Mouse (Mus musculus) frontal cortex, postnatal 25 days (tissue): ENCODE results near the gene Tdp1.

Experiments used
- DNase-seq, 2 experiments: peaks; one replicate each; pipeline ENCODE4 v3.0.0; 2022; ENCODE audit warnings: low spot score in 2 of 2

The Tdp1 gene

DNA sequence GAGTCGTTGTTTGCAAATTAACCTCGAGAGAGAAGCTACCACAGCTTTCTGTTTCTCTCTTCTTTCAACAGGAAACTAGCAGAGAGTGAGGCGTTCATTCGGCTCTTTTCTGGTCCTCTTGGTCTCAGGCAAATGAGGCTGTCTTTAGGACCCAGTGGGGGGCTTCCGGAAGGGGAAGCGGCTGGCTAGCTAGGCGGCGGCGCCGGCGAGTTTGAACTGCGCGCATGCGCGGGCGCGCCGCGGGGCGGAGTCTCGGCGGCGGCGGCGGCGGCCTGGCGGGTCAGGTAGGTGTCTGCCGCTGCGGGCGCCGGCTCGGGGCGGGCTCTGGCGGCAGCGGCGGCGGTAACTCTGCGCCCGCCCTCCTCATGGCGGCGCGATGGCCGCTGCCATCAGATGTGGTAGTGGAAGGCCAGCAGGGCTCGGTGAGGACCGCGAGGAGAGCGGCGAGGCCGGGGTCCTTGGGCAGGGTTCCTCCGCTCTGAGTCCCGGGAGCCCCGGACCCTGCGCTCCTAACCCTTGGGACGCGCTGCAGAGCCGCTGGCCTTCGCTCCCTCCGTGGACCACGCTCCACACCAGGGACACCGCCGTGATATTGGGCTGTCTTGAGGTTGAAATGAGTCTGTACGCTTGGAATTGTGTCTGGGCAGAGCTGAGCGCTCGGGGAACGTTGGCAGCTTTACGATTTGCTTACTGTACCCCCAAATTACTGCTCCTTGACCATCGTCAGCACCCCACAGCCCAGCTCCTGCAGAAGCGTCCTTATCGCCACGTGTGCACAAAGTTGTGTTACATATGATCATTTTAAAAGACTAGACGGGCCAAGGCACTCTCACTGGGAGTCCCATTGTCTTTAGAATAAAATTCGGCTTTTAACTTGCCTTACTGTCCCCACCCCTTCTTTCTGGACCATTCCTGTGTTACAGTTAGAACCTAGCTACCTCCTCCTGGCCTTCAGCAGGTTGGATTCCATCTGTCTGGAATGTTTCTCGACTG is at the start of gene Tdp1, which contains the start of gene Efcab11:
TSS of gene Tdp1 (plus strand) at position 249 of the 993 bp plus-strand sequence.
TSS of gene Efcab11 (minus strand) at position 171 of the 993 bp plus-strand sequence.
- DNase-seq = peak; percentile 68 to 82

GRCm38 (mm10) chr12:99836404-99837131 is 47.7 kb upstream of the Tdp1 start:
- no peak for DNase-seq

DNA sequence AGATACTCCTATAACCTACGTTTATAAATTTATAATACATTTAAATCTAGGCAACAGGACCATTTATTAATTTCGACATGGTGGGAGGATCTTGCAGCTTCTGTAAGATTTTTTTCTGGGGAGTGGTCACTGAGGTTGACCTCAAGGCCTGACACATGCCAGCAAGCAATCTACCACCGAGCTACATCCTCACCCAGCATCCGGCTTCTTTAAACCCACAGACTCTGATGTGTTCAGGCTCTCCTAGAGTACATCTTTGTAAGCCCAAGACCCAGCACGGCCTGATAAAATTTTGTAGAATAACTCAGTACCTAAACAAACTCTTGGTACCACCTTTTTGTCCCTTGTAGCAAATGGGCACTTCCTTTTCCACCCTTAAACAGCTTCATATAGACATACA is 46.8 kb upstream of the Tdp1 start:
- DNase-seq = no peak

DNA sequence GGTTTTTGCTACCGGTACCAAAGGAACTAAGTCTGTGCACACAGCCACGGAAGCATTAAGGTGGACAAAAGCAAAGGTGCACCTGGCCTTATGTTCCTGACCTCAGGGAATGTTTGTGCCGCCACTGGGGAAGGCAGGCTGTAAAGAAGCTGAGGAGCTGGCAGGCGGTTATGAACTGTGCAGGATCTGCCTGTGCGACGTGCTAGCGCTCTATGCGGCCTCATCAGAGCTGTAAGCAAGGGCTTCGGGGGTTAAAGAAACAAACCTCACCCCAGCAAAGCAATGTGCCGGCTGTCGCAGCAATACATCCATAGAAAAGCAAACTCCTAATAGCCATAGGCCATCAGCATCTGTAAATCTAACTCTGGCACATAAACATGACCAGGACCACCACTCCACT is 46.2 kb upstream of the Tdp1 start:
- no peak for DNase-seq

DNA sequence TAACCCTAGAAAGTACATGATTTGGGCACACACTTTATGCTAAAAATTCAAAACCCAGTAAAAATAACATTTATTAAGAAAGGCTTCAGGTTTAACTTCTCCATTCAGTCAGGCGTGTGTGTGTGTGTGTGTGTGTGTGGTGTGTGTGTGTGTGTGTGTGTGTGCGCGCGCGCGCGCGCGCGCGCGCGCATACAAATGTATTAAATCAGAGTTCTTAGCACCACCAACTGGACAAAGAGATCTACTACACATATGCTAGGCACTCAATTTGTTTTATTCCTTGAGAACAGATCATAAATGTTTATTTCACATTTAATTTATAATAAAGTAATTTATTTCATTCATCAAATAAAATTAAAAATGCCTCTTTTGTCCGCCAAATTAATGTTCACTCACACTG is 45.6 kb upstream of the Tdp1 start:
- no peak for DNase-seq

- no peak for DNase-seq
Observed at GRCm38 (mm10) chr12:99844951-99845350, 39.4 kb upstream of the Tdp1 start.

GRCm38 (mm10) chr12:99849996-99850395 is 34.3 kb upstream of the Tdp1 start:
- DNase-seq = no peak

DNA sequence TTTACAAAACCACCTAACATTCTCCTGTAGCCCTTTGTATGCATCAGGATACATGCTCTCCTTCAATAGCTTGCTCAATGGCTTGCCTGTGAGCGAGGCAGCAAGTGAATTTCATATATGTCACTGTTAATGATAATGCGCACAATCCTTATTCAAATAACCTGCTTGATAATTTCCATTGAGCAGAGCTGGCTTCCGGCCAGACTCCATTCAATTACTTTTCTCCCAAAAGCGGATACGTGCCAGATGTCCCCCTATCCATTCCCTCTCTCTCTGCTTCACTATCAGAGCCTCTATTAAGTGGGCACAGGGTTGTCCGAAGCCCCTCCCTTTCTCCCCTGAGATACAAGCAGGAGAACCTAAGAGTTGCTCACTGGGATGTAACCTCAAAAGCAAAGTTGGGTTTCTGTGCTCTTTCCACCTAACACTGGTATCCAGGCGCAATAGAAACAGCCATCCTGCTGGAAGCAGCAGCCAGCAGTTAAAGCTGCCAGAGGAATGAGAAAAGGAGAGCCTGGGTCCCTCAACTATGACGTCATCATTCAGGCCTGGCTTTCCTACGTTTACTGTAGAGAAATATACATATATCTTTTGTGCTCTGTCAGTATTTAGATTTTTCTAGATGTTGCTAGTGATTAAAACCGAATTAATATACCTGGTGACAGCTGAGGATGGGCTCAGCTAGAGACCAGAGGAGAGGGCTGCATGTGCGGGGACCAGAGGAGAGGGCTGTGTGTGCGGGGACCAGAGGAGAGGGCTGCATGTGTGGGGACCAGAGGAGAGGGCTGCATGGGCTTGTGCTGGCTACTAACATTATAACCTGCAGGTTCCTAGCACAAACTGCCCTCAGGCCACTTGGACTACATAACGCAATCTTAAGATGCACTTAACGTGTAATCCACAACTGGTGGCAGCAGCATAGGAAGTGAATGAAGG is 30.7 kb upstream of the Tdp1 start:
- DNase-seq = no peak

DNA sequence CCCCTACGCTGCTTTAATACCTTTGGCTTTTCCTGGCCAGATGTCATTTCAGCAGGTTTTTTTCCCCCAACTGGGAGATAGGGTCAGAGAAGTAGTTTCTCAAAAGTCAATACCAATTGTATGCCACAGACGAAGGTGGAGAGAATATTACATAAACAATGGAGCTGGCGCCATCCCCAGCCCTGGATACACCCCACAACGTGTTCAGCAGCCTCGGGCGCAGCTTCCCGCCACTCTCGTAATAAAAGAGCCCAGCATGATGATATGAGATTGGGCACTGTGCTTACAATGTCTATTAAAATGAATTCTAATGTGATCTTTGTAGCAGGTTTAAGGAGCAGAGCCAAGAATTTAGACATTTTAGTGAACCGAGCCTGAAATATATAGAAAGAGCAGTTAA is 28.3 kb upstream of the Tdp1 start:
- no peak for DNase-seq

DNA sequence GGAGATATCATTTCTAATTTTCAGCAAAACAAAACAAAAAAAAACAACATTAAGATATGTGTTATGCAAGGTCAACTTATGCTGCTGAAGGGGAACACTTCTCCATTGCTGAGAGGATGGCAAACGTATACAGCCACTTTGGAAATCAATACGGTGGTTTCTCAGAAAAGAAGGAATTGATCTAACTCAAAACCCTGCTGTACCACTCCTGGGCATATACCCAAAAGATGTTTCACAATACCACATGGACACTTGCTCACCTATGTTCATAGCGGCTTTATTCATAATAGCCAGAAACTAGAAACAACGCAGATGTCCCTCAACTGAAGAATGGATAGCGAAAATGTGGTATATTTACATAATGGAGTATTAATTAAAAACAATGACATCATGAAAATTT is 25.7 kb upstream of the Tdp1 start:
- DNase-seq = no peak

DNA sequence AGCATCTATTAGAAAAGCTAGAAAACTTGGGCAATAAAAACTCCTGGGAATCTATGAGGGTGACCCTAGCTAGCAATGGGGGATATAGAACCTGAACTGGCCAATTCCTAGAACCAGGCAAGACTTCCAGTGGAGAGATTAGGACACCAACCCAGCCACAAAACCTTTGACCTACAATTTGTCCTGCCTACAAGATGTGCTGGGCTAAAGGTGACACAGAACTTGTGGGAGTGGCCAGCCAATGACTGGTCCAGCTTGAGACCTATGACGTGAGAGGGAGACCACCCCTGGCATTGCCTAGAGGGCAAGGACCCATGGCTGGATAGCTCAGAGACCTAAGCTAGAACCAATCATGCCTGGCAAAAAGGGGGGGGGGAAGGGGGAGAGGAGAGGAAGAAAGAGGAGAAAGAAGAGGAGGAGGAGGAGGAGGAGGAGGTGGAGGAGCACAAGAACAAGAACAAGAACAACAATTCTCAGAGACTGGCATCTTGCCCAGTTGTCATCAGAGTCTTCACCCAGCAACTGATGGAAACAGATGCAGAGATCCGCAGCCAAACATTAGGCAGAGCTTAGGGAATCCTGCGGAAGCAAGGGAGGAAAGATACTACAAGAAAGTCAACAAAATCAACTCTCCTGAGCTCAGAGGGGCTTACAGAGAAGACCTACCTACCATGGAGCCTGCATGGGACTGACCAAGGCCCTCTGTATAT is 24.8 kb upstream of the Tdp1 start:
- DNase-seq = no peak

GRCm38 (mm10) chr12:99860981-99861380 is 23.3 kb upstream of the Tdp1 start:
- DNase-seq = no peak

DNA sequence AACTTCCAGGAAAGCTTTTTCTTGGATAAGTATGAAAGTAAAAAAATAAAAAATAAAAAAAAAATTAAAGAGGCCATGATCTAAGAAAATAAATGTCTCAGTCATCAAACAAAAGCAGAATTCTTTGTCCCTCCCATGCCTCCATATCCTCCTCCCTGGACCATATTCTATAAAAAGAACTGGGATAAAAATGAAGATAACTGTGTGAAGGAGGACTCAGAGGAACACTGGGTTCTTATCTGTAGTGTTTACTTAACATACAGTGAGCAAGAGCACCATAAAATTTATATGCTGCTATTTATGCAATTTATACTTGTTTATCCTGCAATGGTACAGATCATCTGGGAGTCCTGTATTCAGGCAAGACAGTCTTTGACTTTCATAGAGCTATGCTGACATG is 19.7 kb upstream of the Tdp1 start:
- DNase-seq = no peak

- no peak for DNase-seq
Observed at GRCm38 (mm10) chr12:99868821-99869220, 15.5 kb upstream of the Tdp1 start.

GRCm38 (mm10) chr12:99873443-99873842 is 10.9 kb upstream of the Tdp1 start:
- DNase-seq = no peak

DNA sequence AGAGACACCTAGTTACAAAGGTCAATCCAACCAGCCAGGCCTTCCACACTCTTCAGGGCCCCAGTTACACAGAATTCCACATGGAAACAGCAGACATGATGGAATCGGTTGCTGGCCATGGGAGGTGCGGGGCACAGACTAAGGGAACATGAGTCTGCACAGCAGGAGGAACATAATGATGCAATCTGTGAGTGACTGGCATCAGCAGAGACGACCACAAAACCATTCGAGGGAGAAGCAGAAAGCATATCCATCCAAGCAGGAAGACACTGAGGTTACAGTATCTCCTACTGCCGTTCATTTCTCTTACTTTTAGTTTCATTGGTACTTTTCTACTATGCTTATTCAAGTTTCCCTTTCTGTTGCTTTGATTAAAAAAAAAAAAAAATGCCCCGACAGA is 9.7 kb upstream of the Tdp1 start:
- no peak for DNase-seq

DNA sequence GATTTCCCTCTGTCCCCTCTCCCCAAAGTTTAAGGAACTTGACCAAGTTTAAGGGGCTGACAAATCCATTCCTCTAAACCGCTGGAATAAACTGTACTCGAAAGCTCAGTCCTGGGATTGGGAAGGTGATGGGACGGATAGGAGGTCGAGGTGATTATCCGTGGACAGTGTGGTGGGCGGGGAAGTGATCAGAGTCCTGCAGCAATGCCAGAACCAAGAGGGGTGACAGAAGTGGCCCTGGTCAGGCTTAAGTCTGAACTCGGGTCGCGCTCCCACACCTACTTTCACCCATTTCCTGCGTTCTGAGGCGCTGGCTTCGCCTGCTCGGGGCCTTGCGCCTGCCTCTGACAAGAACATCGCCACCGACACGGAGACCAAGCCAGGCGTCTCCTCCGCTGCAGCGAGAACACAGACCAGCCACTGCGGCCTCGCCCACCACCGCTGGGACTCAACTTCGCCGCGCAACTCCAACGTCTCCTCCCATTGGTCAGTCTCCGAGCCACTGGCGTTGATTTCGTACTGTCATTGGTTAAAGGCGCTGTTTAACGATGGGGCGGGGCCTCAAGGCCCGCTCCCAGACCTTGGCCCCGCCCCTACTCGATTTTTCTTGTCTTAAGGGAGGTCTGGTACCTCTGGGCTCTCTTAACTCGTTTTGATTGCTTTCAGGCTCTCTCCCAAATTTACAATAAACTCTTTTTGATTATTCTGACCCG is 1.2 kb upstream of the Tdp1 start:
- DNase-seq = peak; percentile 57 to 71

GRCm38 (mm10) chr12:99883713-99884105 is 608 bp upstream of the Tdp1 start:
- DNase-seq = no peak

DNA sequence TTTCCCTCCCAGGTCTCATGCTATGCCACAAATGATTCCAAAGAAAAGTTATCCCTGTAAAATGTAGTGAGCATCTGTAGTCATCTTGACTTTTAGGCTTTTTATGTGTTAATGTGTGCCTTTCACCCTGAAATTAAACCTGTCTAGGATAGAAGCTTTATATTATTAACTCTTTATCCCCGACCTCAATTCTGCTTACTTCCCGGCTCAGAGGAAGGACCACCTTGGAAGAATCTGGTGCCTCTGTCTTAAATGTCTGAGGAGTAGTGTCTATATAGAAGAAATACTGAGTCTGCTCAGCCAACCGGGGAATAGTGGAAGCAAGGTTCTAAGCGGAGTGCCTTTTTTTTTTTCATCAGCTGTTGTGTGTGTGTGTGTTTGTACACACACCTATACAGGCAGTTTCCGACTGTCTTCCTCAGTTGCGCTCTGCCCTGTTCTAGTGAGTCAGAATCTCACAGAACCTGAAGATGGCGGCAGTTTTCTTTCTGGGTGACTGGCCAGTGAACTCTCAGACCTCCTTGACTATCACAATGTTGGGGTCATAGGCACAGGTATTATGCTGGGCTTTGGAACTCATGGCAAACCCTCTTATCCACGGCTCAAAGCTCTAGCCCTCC is 1.1 kb downstream of the Tdp1 start:
- no peak for DNase-seq

DNA sequence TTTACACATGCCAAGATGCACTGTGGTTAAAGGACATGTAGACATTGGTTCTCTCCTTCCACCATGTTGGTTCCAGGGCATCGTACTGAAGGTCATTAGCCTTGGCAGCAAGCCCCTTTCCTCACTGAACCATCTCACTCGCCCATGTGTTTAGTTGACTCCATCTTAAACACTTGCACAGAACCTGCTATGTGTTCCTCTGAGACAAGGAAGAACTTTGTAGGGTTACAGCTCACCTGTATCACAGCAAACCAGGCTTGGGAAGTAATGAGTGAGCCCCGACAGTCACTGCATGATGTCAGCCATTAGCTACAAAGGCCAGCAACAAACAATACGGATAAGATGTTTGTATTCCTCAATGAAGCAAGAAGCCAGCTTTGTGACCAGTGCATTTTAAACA is 13.5 kb downstream of the Tdp1 start:
- no peak for DNase-seq
